Mouse (Mus musculus): ENCODE measurements around the gene Tm7sf2. TPM values are rescaled to one million over a fixed set of nuclear protein-coding genes. Genes with fewer than 3 reads are reported as not detected.
A peak's percentile ranks its signal among the peaks of the same experiment; 100 is the strongest.

Gene Tm7sf2
- polyA plus RNA-seq, 1 experiment from 2014 or later, result 29.1 TPM

- ATAC-seq (ENCODE audit: insufficient read depth, low FRiP score), result no peak
- 0 out of 2 replicates have a peak, but pooled peaks cover 4% of the 10 kb centered on the region for H3K27me3 ChIP-seq (ENCODE audit: control insufficient read depth, insufficient read depth, low read length)
- H3K9me3 ChIP-seq (replicated peaks; ENCODE audit: control insufficient read depth, low read length), result no peaks in the 10 kb centered on the region
- H3K4me1 ChIP-seq (ENCODE audit: control insufficient read depth, insufficient read depth, low read length), result peaks cover 12% of the 10 kb centered on the region
- H3K9ac ChIP-seq (ENCODE audit: low read length), result no peak overlapping the region
- WGBS, result 33% methylated on average over 15 of the region's 15 CpGs
- H3K4me3 ChIP-seq (replicated peaks; ENCODE audit: low read length), result no peak overlapping the region
- no peak overlapping the region for H3K4me2 ChIP-seq (ENCODE audit: low read depth, low read length)
- H3K27ac ChIP-seq (ENCODE audit: low read length), result no peak overlapping the region
- no peaks in the 10 kb centered on the region for H3K36me3 ChIP-seq (ENCODE audit: control insufficient read depth, insufficient read depth, low read length)
Observed at GRCm38 (mm10) chr19:6018142-6019089, 49.8 kb downstream of the Tm7sf2 start.

- H3K4me3 ChIP-seq (replicated peaks; ENCODE audit: low read length), result peak overlapping the region; percentile 60; the same call in 1 of the 2 replicates
- no peak overlapping the region for H3K9ac ChIP-seq (ENCODE audit: low read length)
- no peak for ATAC-seq (ENCODE audit: insufficient read depth, low FRiP score)
- peaks cover 12% of the 10 kb centered on the region for H3K4me1 ChIP-seq (ENCODE audit: control insufficient read depth, insufficient read depth, low read length)
- peak overlapping the region; percentile 67 for H3K4me2 ChIP-seq (ENCODE audit: low read depth, low read length)
- H3K9me3 ChIP-seq (replicated peaks; ENCODE audit: control insufficient read depth, low read length), result no peaks in the 10 kb centered on the region
- no peaks in the 10 kb centered on the region for H3K36me3 ChIP-seq (ENCODE audit: control insufficient read depth, insufficient read depth, low read length)
- 47% methylated on average over 7 of the region's 7 CpGs for WGBS
- H3K27ac ChIP-seq (ENCODE audit: low read length), result no peak overlapping the region
- 0 out of 2 replicates have a peak, but pooled peaks cover 4% of the 10 kb centered on the region for H3K27me3 ChIP-seq (ENCODE audit: control insufficient read depth, insufficient read depth, low read length)
Observed at GRCm38 (mm10) chr19:6016532-6016931, 51.6 kb downstream of the Tm7sf2 start.

GRCm38 (mm10) chr19:6015511-6016315 lies 52.5 kb downstream of the Tm7sf2 start, which contains the start of gene Capn1:
Gene Capn1, minus strand, starts transcription at chr19:6015897.
- peak; percentile 79 for ATAC-seq (ENCODE audit: insufficient read depth, low FRiP score)
- Histone ChIP-seq H3K9me3 (replicated peaks; ENCODE audit: control insufficient read depth, low read length) (no peaks in the 10 kb centered on the region), H3K4me2 (ENCODE audit: low read depth, low read length) (peak within 1 kb of the TSS; percentile 67), H3K4me1 (ENCODE audit: control insufficient read depth, insufficient read depth, low read length) (peaks cover 12% of the 10 kb centered on the region), H3K9ac (ENCODE audit: low read length) (peak within 1 kb of the TSS; percentile 76), H3K27me3 (ENCODE audit: control insufficient read depth, insufficient read depth, low read length) (0 out of 2 replicates have a peak, but pooled peaks cover 4% of the 10 kb centered on the region), H3K36me3 (ENCODE audit: control insufficient read depth, insufficient read depth, low read length) (no peaks in the 10 kb centered on the region), H3K4me3 (replicated peaks; ENCODE audit: low read length) (peak within 1 kb of the TSS; percentile 60), H3K27ac (ENCODE audit: low read length) (peak within 1 kb of the TSS; percentile 60)
- 4% methylated on average over 40 of the region's 40 CpGs for WGBS

- peak overlapping the region; percentile 76 for H3K9ac ChIP-seq (ENCODE audit: low read length)
- peak overlapping the region; percentile 60 for H3K27ac ChIP-seq (ENCODE audit: low read length)
- peak overlapping the region; percentile 60 for H3K4me3 ChIP-seq (replicated peaks; ENCODE audit: low read length)
- H3K4me2 ChIP-seq (ENCODE audit: low read depth, low read length), result peak overlapping the region; percentile 67
- H3K27me3 ChIP-seq (ENCODE audit: control insufficient read depth, insufficient read depth, low read length), result 0 out of 2 replicates have a peak, but pooled peaks cover 4% of the 10 kb centered on the region
- peaks cover 12% of the 10 kb centered on the region for H3K4me1 ChIP-seq (ENCODE audit: control insufficient read depth, insufficient read depth, low read length)
- peak; percentile 85 for ATAC-seq (ENCODE audit: insufficient read depth, low FRiP score)
- H3K36me3 ChIP-seq (ENCODE audit: control insufficient read depth, insufficient read depth, low read length), result no peaks in the 10 kb centered on the region
- 2% methylated on average over 16 of the region's 18 CpGs for whole genome bisulfite sequencing
- no peaks in the 10 kb centered on the region for H3K9me3 ChIP-seq (replicated peaks; ENCODE audit: control insufficient read depth, low read length)
Observed at GRCm38 (mm10) chr19:6014991-6015510, 53.1 kb downstream of the Tm7sf2 start.

- 85% methylated on average over 10 of the region's 10 CpGs for WGBS
- peak overlapping the region; percentile 60 for H3K4me3 ChIP-seq (replicated peaks; ENCODE audit: low read length)
- H3K9ac ChIP-seq (ENCODE audit: low read length), result no peak overlapping the region; the same call in none of the 2 replicates
- ATAC-seq (ENCODE audit: insufficient read depth, low FRiP score), result no peak
- H3K9me3 ChIP-seq (replicated peaks; ENCODE audit: control insufficient read depth, low read length), result no peaks in the 10 kb centered on the region
- H3K4me2 ChIP-seq (ENCODE audit: low read depth, low read length), result peak overlapping the region; percentile 67
- no peak overlapping the region for H3K27ac ChIP-seq (ENCODE audit: low read length)
- 0 out of 2 replicates have a peak, but pooled peaks cover 4% of the 10 kb centered on the region for H3K27me3 ChIP-seq (ENCODE audit: control insufficient read depth, insufficient read depth, low read length)
- no peaks in the 10 kb centered on the region for H3K36me3 ChIP-seq (ENCODE audit: control insufficient read depth, insufficient read depth, low read length)
- H3K4me1 ChIP-seq (ENCODE audit: control insufficient read depth, insufficient read depth, low read length), result peaks cover 12% of the 10 kb centered on the region
Observed at GRCm38 (mm10) chr19:6013691-6014090, 54.5 kb downstream of the Tm7sf2 start.

Small RNA genes lying within 50 kb of the gene (microRNA-seq; reads per million reads assigned to microRNA genes)
- not detected for gene Mir6988

Other genes starting within 250 kb of the Tm7sf2 start
- gene Frmd8, start 193.1 kb downstream of the Tm7sf2 start, polyA plus RNA-seq (2015; fragmentation: Nextera tagmentation; extraction: Ambion mirVana), result 27.4 and 29.5 TPM in 2 replicates
- 5.1 and 5.5 TPM in 2 replicates for gene Slc25a45, start 190.6 kb downstream of the Tm7sf2 start, polyA plus RNA-seq (2015; fragmentation: Nextera tagmentation; extraction: Ambion mirVana)
- 1.7 and 1.8 TPM in 2 replicates for gene Tigd3, start 174.2 kb downstream of the Tm7sf2 start, polyA plus RNA-seq (2015; fragmentation: Nextera tagmentation; extraction: Ambion mirVana)
- gene Dpf2, start 155.4 kb downstream of the Tm7sf2 start, polyA plus RNA-seq (2015; fragmentation: Nextera tagmentation; extraction: Ambion mirVana), result 117 and 127 TPM in 2 replicates
- 13.4 and 13.9 TPM in 2 replicates for gene Cdc42ep2, start 143.6 kb downstream of the Tm7sf2 start, polyA plus RNA-seq (2015; fragmentation: Nextera tagmentation; extraction: Ambion mirVana)
- 49.6 and 50.4 TPM in 2 replicates for gene Pola2, start 104.2 kb downstream of the Tm7sf2 start, polyA plus RNA-seq (2015; fragmentation: Nextera tagmentation; extraction: Ambion mirVana)
- gene Slc22a20, start 82.2 kb downstream of the Tm7sf2 start, polyA plus RNA-seq (2015; fragmentation: Nextera tagmentation; extraction: Ambion mirVana), result not detected in 2 replicates
- 22.0 and 22.7 TPM in 2 replicates for gene Capn1, start 52.5 kb downstream of the Tm7sf2 start, polyA plus RNA-seq (2015; fragmentation: Nextera tagmentation; extraction: Ambion mirVana)
- gene Syvn1, start 21.8 kb downstream of the Tm7sf2 start, polyA plus RNA-seq (2015; fragmentation: Nextera tagmentation; extraction: Ambion mirVana), result 27.5 and 29.2 TPM in 2 replicates
- 63.2 and 65.9 TPM in 2 replicates for gene Mrpl49, start 10.6 kb downstream of the Tm7sf2 start, polyA plus RNA-seq (2015; fragmentation: Nextera tagmentation; extraction: Ambion mirVana)
- gene Fau, start 10.5 kb downstream of the Tm7sf2 start, polyA plus RNA-seq (2015; fragmentation: Nextera tagmentation; extraction: Ambion mirVana), result 635 and 729 TPM in 2 replicates
- 25.0 and 26.0 TPM in 2 replicates for gene Znhit2, start 7.2 kb downstream of the Tm7sf2 start, polyA plus RNA-seq (2015; fragmentation: Nextera tagmentation; extraction: Ambion mirVana)
- 61.8 and 69.0 TPM in 2 replicates for gene Vps51, start 8.9 kb upstream of the Tm7sf2 start, polyA plus RNA-seq (2015; fragmentation: Nextera tagmentation; extraction: Ambion mirVana)
- not detected in 2 replicates for gene Tmem262, start 11.7 kb upstream of the Tm7sf2 start, polyA plus RNA-seq (2015; fragmentation: Nextera tagmentation; extraction: Ambion mirVana)
- 0.71 and 1.3 TPM in 2 replicates for gene Gm28374, start 13.9 kb upstream of the Tm7sf2 start, polyA plus RNA-seq (2015; fragmentation: Nextera tagmentation; extraction: Ambion mirVana)
- 62.7 and 70.3 TPM in 2 replicates for gene Zfpl1, start 16.6 kb upstream of the Tm7sf2 start, polyA plus RNA-seq (2015; fragmentation: Nextera tagmentation; extraction: Ambion mirVana)
- 29.9 and 31.0 TPM in 2 replicates for gene Cdca5, start 16.6 kb upstream of the Tm7sf2 start, polyA plus RNA-seq (2015; fragmentation: Nextera tagmentation; extraction: Ambion mirVana)
- gene AC131692.1, start 26.0 kb upstream of the Tm7sf2 start, polyA plus RNA-seq (2015; fragmentation: Nextera tagmentation; extraction: Ambion mirVana), result 0.19 TPM in 1 of 2 replicates, not detected in the other
- 1.2 and 2.9 TPM in 2 replicates for gene Naaladl1, start 37.4 kb upstream of the Tm7sf2 start, polyA plus RNA-seq (2015; fragmentation: Nextera tagmentation; extraction: Ambion mirVana)
- gene Sac3d1, start 50.3 kb upstream of the Tm7sf2 start, polyA plus RNA-seq (2015; fragmentation: Nextera tagmentation; extraction: Ambion mirVana), result 23.8 and 25.2 TPM in 2 replicates
- 30.9 and 31.9 TPM in 2 replicates for gene Snx15, start 59.9 kb upstream of the Tm7sf2 start, polyA plus RNA-seq (2015; fragmentation: Nextera tagmentation; extraction: Ambion mirVana)
- gene Batf2, start 72.6 kb upstream of the Tm7sf2 start, polyA plus RNA-seq (2015; fragmentation: Nextera tagmentation; extraction: Ambion mirVana), result 0.25 and 0.44 TPM in 2 replicates
- 96.8 and 106 TPM in 2 replicates for gene Arl2, start 73.2 kb upstream of the Tm7sf2 start, polyA plus RNA-seq (2015; fragmentation: Nextera tagmentation; extraction: Ambion mirVana)
- not detected in 2 replicates for gene Majin, start 116.0 kb upstream of the Tm7sf2 start, polyA plus RNA-seq (2015; fragmentation: Nextera tagmentation; extraction: Ambion mirVana)
- 0.41 and 0.48 TPM in 2 replicates for gene Gpha2, start 158.0 kb upstream of the Tm7sf2 start, polyA plus RNA-seq (2015; fragmentation: Nextera tagmentation; extraction: Ambion mirVana)
- 20.6 and 22.1 TPM in 2 replicates for gene Ppp2r5b, start 167.5 kb upstream of the Tm7sf2 start, polyA plus RNA-seq (2015; fragmentation: Nextera tagmentation; extraction: Ambion mirVana)
- 9.3 and 11.2 TPM in 2 replicates for gene Atg2a, start 173.3 kb upstream of the Tm7sf2 start, polyA plus RNA-seq (2015; fragmentation: Nextera tagmentation; extraction: Ambion mirVana)
- gene Ehd1, start 208.4 kb upstream of the Tm7sf2 start, polyA plus RNA-seq (2015; fragmentation: Nextera tagmentation; extraction: Ambion mirVana), result 77.2 and 98.4 TPM in 2 replicates
- 1.9 and 2.0 TPM in 2 replicates for gene Cdc42bpg, start 238.1 kb upstream of the Tm7sf2 start, polyA plus RNA-seq (2015; fragmentation: Nextera tagmentation; extraction: Ambion mirVana)